8 mouse cellular contexts compared by ENCODE assay signal in genomic region chr13:30085005-30085404, GRCm38 (mm10). TPM values are rescaled to one million over a fixed set of nuclear protein-coding genes. Genes with fewer than 3 reads are reported as not detected.
A peak's percentile ranks its signal among the peaks of the same experiment; 100 is the strongest.
DNase-seq lines count a peak whose midpoint lies in the region; ATAC-seq lines count a peak whose summit lies in the region.

No protein-coding gene starts in this region.

- peak overlapping the region; percentile 34; the same call in 1 of the 2 replicates for H3K4me2 ChIP-seq in heart, embryonic 15.5 days
- H3K4me2 ChIP-seq in liver, embryonic 12.5 days = peak overlapping the region; percentile 63
- H3K4me2 ChIP-seq in stomach, embryonic 14.5 days (replicated peaks; ENCODE audit: low read depth, low read length) = no peak overlapping the region; the same call in 1 of the 2 replicates

- no peaks in the 10 kb centered on the region for H3K36me3 ChIP-seq in forebrain, embryonic 10.5 days (replicated peaks)
- H3K36me3 ChIP-seq in heart, embryonic 15.5 days = no peaks in the 10 kb centered on the region
- no peaks in the 10 kb centered on the region for H3K36me3 ChIP-seq in liver, embryonic 12.5 days
- H3K36me3 ChIP-seq in stomach, embryonic 14.5 days (ENCODE audit: control insufficient read depth, insufficient read depth, low read length) = no peaks in the 10 kb centered on the region

- DNase-seq in c-Kit-positive CD71-negative TER-119-negative erythroid progenitor cells, embryonic 14.5 days (ENCODE audit: low read depth) = peak; percentile 93
- DNase-seq in forebrain, embryonic 10.5 days (ENCODE audit: extremely low spot score, low spot score) = peak; percentile 88
- peak; percentile 89 for DNase-seq in kidney, postnatal 14 days
- DNase-seq in natural killer cell, adult 2 months (ENCODE audit: low spot score in 2 of 2) = peak; percentile 76 to 79

- H3K4me3 ChIP-seq in forebrain, embryonic 10.5 days = no peak overlapping the region
- no peak overlapping the region for H3K4me3 ChIP-seq in heart, embryonic 15.5 days
- no peak overlapping the region for H3K4me3 ChIP-seq in liver, embryonic 12.5 days
- H3K4me3 ChIP-seq in stomach, embryonic 14.5 days (ENCODE audit: low read depth, low read length) = no peak overlapping the region

- peak overlapping the region; percentile 41 for H3K27ac ChIP-seq in forebrain, embryonic 10.5 days
- no peak overlapping the region; the same call in 1 of the 2 replicates for H3K27ac ChIP-seq in heart, embryonic 15.5 days
- no peak overlapping the region for H3K27ac ChIP-seq in liver, embryonic 12.5 days
- no peak overlapping the region for H3K27ac ChIP-seq in stomach, embryonic 14.5 days (ENCODE audit: low read length)

- 2% methylated on average over 10 of the region's 10 CpGs for WGBS in forebrain, embryonic 10.5 days
- WGBS in heart, embryonic 15.5 days = under 1% methylated on average over 10 of the region's 10 CpGs
- WGBS in liver, embryonic 12.5 days (ENCODE audit: insufficient replicate concordance) = 1% methylated on average over 10 of the region's 10 CpGs
- WGBS in stomach, embryonic 14.5 days = under 1% methylated on average over 10 of the region's 10 CpGs

- H3K9ac ChIP-seq in heart, embryonic 15.5 days = no peak overlapping the region
- no peak overlapping the region for H3K9ac ChIP-seq in liver, embryonic 12.5 days
- no peak overlapping the region for H3K9ac ChIP-seq in stomach, embryonic 14.5 days (replicated peaks; ENCODE audit: low read depth, low read length)

- H3K9me3 ChIP-seq in forebrain, embryonic 10.5 days = no peaks in the 10 kb centered on the region
- H3K9me3 ChIP-seq in heart, embryonic 15.5 days (replicated peaks) = no peaks in the 10 kb centered on the region
- no peaks in the 10 kb centered on the region for H3K9me3 ChIP-seq in liver, embryonic 12.5 days (replicated peaks)
- H3K9me3 ChIP-seq in stomach, embryonic 14.5 days (ENCODE audit: control insufficient read depth, low read depth, low read length) = no peaks in the 10 kb centered on the region

- H3K4me1 ChIP-seq in forebrain, embryonic 10.5 days = peaks cover 7% of the 10 kb centered on the region
- peaks cover 7% of the 10 kb centered on the region for H3K4me1 ChIP-seq in heart, embryonic 15.5 days (replicated peaks)
- H3K4me1 ChIP-seq in liver, embryonic 12.5 days = peaks cover 26% of the 10 kb centered on the region
- H3K4me1 ChIP-seq in stomach, embryonic 14.5 days (ENCODE audit: control insufficient read depth, insufficient read depth, low read length) = no peaks in the 10 kb centered on the region

- peak; percentile 99 for ATAC-seq in CD4-positive, CD25-positive, alpha-beta regulatory T cell, adult 4 months
- ATAC-seq in heart, embryonic 15.5 days (replicated peaks; ENCODE audit: insufficient number of reproducible peaks, insufficient read depth, low FRiP score, low read depth) = peak; percentile 69
- peak; percentile 80 for ATAC-seq in liver, embryonic 12.5 days
- ATAC-seq in stomach, embryonic 14.5 days (ENCODE audit: insufficient number of reproducible peaks, insufficient read depth, low FRiP score, low read depth) = peak; percentile 76; the same call in 1 of the 2 replicates

- no peaks in the 10 kb centered on the region for H3K27me3 ChIP-seq in forebrain, embryonic 10.5 days (ENCODE audit: poor library complexity, severe bottlenecking)
- no peaks in the 10 kb centered on the region for H3K27me3 ChIP-seq in heart, embryonic 15.5 days
- H3K27me3 ChIP-seq in liver, embryonic 12.5 days (replicated peaks) = no peaks in the 10 kb centered on the region
- no peaks in the 10 kb centered on the region for H3K27me3 ChIP-seq in stomach, embryonic 14.5 days (ENCODE audit: control insufficient read depth, insufficient read depth, low read length)

RNA-seq across cellular contexts. Expression of gene Mboat1, which starts 51.3 kb away (rescaled TPM):
- polyA plus RNA-seq in CD4-positive, CD25-positive, alpha-beta regulatory T cell, adult 4 months (2017; shearing (Covaris generic)) = 1 to 10 TPM; 9.6 to 9.8 TPM
- polyA plus RNA-seq in forebrain, embryonic 10.5 days (2016; fragmentation: Nextera tagmentation; extraction: Ambion mirVana) = 4.4 and 4.8 TPM in 2 replicates
- 2.2 and 5.3 TPM in 2 replicates for polyA plus RNA-seq in heart, embryonic 15.5 days (2015; fragmentation: Nextera tagmentation; extraction: Ambion mirVana)
- 2.6 TPM in 2 replicates for polyA plus RNA-seq in liver, embryonic 12.5 days (2016; fragmentation: Nextera tagmentation; extraction: Ambion mirVana)
- 38.2 and 45.7 TPM in 2 replicates for polyA plus RNA-seq in stomach, embryonic 14.5 days (2014; fragmentation: Nextera tagmentation; extraction: Ambion mirVana)
